Mouse (Mus musculus): ENCODE data around the gene Slc8b1.

- TF ChIP-seq CTCF (IDR thresholded peaks at IDR 0.05; ENCODE audit: low read depth) (no peak), EP300 (optimal IDR thresholded peaks at IDR 0.05) (no peak)
Measured at GRCm38 (mm10) chr5:120517552-120517951, 6.6 kb downstream of the Slc8b1 start.

Data from stomach, postnatal 0 days (tissue).